Mouse (Mus musculus) lung, postnatal 0 days (tissue): ENCODE measurements around the gene Gpr141.

Experiments
- CTCF ChIP-seq: IDR thresholded peaks from 2 replicates; pipeline ENCODE4 v1.5.1; 2016; ENCODE audit warnings: antibody characterized with exemption, mild to moderate bottlenecking
- EP300 ChIP-seq: IDR thresholded peaks from 2 replicates; pipeline ENCODE4 v1.6.1; 2016; ENCODE audit warnings: antibody characterized with exemption, mild to moderate bottlenecking, control low read depth

DNA sequence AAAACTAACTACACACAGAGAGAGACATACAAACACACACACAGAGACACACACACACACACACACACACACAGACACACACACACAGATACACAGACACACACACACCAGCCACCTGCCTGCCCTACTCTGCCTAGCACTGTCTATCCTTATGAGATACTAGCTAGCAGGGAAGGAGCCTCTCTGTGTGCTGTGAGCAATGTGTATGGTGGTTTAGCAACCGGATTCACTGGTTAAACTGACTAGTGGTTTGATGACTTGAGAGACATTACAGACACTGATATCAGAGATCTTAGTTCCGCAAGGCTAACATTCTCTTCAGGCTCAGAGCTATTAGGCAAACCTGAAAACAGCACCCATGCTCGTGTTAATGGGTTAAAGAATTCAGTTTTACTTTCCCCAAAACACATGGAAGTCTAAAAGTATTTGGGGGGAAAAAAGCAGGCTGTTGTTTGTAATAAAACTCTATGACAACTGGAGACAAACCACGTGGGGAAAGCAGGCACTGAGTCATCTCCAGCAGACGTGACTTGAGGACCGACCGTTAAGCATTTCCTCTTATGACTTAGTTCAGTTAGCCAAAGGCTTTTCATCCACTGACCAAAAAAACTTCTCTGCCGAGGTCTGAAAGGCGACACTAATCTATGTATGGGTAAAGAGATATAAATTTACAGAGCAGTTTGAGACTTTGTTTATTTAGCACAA, 30.7 kb upstream of the Gpr141 start:
- TF ChIP-seq CTCF (no peak), EP300 (no peak)
